Mouse (Mus musculus) right cerebral cortex, postnatal 25 days (tissue): ENCODE data around the gene Fgfr2.

Experiments used
- DNase-seq: peaks from one replicate; pipeline ENCODE4 v3.0.0; 2022

Fgfr2 gene

DNA sequence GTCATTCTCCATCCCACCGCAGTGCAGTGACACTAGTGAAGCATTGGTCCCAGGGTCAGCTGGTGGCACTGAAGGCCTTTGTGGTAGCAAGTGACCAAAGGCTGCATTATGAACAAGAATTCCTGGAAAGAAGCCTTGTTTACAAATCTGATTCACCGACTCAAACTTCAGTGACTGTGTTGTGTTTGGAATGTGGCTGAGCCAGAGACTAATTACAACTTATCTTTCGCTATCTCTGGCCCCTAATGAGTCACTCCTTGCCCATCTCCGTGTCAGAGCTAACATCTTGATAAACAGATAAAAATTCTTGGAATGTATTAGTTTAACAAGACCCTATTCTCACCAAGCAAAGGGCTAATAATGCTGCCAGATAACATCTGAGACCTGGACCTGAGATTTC, 778.5 kb downstream of the Fgfr2 start:
- DNase-seq, result no peak

DNA sequence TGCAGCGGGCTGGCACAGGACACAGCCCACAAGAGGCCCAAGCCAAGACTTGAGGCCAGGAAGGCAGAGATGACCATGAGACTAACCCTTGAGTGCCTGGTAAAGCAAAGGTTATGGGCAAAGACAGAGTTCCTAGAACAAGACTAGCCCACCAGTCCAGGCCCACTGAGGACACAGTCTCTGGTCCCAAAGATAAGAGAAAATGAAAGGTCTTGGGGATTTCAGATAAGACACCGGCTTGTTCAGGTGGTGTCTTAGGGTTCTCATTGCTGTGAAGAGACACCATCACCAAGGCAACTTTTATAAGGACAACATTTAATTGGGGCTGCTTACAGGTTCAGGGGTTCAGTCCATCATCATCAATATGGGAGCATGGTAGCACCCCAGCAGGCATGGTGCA, 779.2 kb downstream of the Fgfr2 start:
- no peak for DNase-seq

DNA sequence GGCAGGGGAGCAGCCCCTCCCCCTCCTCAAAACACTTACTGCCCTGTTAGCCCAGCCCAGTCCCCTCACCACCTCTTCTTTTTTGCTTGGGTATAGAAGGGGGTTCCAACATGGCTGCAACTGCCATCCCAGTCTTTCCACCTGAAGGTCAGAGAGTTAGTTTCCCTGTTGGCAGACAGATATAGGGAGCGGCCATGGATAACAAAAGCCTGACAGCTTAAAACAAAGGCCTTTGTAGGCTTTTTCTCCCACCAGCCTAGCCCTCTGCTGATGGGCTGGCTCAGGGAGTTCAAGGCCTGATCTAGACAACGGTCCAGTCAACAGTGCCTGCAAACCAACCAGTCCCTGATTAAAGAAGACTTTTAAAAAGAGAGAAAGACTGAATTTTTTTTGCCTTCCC, 780.0 kb downstream of the Fgfr2 start:
- DNase-seq, result no peak

DNA sequence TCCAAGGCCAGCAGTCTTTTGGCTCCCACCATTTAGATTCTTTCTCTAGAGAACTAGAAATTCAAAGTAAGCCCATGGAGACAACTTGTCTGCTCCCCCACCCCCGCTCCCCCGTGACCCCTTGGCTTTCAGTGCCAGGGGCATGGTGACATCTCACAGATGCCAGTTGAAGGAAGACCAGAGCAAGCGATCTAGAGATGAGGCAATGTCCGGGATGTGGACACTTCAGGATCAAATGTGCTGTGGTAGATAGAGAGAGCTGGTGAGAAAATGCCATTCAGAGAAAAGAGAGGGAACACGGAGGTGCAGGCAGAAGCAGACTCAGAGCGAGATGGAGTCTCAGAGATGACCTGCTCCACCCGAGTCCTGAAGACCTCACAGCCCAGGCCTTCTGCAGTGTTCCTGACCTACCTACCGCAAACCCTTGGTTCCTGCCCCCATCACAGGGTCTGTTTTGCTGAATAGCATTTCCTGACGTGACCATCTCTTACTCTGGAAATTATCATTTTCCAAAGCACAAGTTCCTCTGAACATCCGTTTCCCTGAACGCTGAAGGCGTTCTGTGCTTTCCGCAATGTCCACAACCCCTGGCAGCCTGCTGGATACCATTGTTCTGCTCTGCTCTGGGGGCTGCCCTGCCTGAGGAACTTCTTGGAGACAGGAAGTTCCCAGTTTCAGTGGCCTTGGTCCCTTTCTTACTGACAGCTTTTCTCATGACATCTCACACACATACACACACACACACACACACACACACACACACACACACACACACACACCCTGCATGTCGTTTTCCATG, 783.9 kb downstream of the Fgfr2 start:
- DNase-seq, result no peak

DNA sequence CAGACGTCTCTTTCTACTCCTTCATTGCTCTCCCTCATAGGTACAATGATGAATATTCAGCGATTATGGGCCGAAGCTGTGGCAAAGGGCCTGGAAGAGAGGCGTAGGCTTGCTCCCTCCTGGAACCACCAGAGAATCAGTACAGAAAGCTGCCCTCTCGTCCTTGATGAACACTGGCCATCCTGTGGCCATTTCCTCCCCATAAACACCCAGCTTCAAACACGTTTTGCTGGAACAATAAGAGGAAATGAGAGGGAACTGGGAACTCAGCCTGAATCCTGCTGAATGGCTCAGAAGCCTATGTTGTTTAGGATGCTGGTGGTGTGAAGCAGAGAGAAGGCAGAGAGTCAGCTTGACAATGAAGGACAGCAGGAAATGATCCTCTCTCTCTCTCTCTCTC, 784.8 kb downstream of the Fgfr2 start:
- no peak for DNase-seq

DNA sequence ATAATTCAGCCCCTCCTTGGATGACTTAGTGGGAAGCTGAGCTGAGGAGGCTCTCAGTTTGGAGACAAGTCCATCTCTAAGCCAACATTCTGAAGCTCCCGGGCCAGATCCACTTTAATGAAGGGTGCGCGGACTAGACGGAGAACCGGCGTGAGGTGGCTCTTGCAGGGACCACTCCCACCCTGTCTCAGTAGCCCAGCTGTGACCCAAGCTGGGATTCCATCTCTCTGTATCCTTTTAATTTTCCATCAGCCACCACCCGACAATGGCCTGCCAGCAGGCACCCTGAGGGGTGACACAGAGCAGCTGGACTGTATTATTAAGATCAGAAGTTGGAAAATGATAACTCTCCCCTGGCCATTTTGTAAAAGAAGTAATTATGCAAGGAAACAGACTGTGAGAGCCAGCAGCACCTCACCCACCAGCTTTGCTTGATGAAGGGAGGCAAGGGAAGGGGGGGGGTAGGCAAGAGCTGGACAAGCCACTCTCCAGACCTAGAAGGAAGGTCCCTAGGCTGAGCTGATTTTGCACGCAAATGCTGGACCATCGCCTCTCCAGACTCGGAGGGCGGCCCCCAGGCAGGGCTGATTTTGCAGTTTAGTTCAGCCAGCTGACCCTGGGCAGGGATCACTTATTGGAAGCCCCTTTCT, 785.8 kb downstream of the Fgfr2 start:
- no peak for DNase-seq

DNA sequence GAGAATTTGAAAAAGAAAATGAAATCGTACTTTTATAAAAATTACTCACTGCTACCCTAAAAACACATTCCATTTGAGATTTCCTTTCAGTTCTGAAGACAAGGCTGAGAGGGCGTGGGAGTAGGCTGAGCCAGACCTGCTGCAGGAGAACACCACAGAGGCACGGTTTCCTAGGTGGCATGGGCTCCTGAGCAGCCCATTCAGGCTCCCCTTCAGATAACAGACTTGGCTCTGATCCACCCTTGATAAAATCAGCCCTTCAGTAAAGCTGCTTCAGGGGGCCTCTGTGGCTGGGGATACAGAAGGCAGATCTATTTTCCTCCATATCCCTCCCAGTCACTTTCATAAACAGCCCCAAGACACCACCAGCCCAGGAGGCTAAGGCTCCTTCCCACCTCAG, 786.4 kb downstream of the Fgfr2 start:
- DNase-seq, result peak; percentile 28

DNA sequence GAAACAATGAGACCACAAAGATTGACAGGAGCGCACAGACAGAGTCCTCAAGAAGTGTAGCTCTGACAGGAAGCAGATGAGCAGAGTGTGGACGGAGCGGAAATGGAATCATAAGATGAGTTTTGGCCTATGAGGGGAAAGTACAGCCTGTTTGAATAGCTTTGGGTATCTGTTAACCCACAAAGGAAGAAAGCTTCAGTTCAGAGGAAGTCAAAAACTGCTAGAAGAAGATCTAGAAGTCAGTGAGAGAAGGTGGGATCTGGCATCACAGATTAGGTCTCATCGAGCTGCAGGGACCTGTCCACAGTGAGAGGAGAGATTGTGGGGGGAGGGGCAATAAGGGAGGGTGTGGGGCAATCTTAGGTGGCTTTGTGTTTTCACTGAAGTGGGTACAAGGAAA, 787.8 kb downstream of the Fgfr2 start:
- no peak for DNase-seq

DNA sequence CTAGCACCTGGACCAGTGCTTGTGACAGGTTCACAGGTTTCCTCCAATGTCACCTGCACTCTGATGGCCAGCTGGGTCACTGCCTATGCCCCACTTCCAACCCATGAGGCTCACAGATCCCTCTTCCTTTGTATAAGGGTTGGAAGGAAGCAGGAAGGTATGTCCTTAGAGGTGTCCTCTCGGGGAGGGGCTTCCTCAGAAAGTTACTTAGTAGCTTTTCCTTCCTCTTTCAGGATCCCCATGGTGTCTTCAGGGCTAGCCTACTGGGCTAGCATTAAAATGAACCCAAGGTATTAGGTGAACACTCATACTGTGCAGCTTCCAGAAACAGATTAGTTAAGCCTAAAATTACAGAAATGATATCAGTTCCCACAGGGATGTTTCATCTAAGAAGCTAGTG, 790.1 kb downstream of the Fgfr2 start:
- DNase-seq, result no peak

DNA sequence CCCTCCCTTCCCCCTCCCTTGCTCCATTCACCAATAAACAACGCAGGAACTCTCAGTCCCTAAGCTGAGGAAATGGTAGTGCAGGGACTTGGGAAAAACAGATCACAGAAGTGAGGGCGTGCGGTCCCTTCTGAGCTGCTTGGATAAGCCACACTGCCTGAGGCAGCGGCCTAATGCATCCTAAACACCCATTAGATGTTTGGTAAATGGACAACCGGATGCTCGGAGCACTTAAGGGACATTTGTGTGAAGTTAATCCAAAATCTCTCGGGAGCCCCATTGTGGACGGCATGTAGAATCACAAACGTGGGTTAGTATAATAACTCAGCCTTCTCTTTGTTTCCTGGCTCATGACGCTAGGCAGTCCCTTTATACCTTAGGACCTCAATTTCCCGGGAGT, 791.0 kb downstream of the Fgfr2 start:
- DNase-seq, result no peak

DNA sequence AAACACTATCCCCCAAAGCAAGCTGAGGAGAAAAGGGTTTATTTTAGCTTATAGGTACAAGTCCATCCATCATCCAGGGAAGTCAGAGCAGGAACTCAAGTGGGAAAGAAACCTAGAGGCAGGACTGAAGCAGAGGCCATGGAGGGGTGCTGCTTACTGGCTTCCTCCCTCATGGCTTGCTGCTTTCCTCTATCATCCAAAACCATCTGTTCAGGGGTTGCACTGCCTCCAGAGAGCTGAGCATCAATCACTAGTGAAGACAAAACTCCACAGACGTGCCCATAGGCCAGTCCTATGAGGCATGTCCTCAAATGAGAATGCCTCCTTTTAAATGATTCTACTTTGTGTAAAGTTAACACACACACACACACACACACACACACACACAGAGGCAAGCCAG, 793.0 kb downstream of the Fgfr2 start:
- DNase-seq, result no peak

DNA sequence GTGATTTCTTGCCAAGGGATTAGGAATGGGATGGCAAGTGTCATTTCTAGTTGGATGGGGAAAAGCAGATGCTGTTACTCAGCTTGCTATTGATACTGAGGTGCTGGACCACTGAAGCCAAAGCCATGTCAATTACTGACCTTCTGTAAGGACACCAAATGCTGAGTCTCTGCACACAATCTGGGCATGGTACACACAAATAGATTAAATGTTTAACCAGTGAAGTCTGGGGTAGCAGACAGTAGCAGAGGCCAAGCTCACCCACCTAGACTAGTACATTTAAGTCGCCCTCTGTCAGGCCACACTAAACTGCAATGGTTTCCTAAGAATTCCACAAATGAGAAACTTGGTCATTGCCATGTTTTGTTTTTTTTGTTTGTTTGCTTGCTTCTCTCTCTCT, 794.5 kb downstream of the Fgfr2 start:
- no peak for DNase-seq

DNA sequence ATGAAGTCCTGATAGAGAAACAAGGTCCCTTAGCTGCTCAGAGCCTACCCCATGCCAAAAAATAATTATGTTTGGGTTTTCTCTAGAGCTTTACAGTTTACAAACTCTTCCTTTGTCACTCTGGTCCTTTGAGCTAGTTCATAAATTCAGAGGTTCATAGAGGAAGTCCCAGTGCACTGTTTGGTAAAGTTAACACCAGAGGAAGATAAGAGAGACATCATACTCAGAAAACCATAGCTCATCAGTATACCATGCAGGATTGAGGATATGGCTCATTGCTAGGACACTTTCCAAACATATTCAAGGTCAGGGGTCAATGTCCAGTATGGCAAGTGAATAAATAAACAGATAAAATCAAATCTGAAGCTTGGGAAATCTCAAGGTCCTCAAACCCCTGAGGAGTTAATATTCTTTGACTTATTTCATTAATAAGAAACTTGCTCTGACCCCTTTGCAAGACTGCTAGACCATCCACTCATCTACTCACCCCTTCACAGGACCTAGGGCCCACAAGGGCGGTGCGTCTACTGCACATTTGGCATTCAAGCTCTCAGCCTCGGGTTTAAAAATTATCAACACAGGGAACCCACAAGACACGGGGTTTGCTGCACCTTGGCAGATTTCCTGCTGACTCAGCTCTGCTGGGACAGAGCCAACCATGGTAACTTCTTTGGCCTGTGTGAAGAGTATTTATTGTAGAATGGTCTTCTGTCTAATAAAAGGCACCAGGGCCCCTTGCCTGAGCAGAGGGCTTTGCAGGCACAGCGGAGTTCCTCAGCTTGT, 797.4 kb downstream of the Fgfr2 start:
- DNase-seq, result no peak

DNA sequence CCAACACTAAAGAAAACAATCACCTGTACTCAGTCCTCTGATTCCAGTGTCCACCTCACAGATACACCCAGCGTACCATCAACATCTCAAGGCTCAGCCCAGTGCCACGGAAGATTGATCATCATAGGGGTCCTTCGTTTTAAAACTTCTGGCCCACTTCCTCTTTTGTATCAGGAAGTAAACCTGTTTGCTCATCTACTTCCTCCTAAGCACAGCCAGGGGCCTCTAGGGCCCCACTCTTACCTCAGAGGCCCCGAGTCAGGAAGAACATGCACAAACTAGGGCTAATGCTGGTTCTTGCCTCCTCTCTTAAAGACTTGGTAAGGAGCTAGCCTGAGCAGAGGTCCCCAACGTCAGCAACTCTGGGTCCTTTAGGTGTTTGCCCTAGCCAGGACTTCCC, 799.7 kb downstream of the Fgfr2 start:
- no peak for DNase-seq

DNA sequence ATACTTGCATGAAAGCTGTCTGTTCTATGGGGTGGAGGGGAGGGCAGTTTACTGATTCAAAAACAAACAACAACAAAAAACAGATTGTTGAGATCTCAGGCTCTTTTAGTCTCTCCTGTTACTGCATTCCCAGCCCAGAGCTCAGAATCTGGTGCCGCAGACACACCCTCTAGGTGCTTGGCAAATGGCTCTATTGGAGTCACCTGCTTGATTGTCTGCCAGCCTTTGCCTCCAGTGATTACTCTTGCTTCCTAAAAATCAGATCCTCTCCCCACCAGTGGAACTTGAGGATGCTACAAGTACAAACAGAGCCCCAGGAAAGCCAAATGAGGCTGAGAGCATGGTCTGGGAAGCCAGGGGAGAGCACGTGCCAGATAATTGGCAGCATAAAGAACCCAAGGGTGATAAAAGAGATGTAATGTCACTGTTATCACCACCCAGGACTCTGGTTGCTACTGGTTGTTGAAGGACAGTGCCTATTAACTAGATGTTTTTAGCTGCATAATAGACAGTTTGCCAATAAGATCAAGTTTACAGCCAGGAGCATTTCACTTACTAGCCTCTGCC, 801.7 kb downstream of the Fgfr2 start:
- no peak for DNase-seq

DNA sequence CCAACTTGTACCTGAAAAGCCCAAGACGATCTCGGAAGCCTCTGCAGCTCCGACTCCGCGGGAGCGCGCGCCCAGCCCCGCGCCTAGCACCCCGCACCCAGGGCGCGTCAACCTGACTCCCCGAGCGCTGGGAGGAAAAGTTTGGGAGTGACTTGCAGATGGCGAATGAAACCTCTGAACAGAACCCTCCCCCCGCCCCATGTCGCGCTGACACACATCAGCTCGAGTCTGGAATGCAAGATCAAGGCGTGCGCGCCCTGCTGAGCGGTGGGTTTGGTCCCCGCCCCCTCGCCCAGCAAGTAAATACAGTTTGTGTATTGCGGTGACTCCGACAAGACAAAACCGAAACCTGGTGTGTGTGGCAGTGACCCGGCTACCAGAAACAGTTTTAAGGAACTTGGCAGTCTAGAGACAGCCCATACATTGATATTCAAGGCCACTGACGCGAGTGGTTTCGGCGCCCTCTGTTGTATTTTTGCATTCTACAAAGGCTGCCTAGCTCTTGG, 806.1 kb downstream of the Fgfr2 start, which contains the start of gene Chst15:
Gene Chst15, minus strand, starts transcription at position 193 of the 506 bp plus-strand sequence.
- DNase-seq, result peak; percentile 68

DNA sequence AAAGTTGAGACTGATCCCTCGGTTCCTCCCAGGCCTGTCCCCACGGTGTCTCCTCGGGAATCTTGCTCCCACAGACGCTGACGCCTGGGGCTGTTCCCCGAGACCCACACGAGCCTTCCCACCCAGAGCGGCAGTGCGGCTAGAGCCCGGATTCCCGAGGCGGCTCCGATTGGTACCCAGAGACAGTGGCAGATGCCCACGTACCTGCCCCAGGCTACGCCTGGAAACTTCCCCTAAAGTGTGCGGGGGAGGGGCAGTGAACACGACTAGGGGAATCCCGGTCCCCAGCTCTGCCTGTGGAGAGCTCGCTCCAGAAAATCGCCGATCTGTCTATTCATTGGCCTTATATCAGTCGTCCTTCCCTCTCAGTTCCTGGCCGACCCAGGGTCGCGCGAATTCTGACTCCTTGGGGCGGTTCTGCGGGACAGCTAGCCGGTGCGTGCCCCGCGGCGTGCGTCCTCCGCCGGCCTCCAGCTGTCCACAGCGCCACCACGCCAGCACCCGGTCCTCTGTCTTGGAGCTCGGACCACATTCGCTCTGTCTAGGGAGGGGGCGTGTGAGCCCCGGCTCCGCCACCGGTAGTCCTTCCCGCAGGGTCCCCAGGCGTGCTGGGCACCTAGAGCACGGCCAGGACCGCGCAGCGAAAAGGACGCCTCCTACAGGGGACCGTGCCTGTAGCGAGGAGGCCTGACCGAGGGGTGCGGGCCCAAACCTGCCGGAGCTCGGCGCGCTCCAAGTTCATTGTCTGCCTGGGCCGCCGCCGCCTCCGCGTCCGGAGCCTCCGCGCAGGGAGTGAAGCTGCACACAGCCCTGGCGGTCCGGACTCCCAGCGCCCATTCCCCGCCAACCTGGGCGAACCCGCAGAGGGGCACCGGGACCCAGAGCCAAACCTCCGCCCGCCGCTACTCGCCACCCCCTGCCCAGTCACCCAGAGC, 806.8 kb downstream of the Fgfr2 start:
- DNase-seq, result peak; percentile 72

DNA sequence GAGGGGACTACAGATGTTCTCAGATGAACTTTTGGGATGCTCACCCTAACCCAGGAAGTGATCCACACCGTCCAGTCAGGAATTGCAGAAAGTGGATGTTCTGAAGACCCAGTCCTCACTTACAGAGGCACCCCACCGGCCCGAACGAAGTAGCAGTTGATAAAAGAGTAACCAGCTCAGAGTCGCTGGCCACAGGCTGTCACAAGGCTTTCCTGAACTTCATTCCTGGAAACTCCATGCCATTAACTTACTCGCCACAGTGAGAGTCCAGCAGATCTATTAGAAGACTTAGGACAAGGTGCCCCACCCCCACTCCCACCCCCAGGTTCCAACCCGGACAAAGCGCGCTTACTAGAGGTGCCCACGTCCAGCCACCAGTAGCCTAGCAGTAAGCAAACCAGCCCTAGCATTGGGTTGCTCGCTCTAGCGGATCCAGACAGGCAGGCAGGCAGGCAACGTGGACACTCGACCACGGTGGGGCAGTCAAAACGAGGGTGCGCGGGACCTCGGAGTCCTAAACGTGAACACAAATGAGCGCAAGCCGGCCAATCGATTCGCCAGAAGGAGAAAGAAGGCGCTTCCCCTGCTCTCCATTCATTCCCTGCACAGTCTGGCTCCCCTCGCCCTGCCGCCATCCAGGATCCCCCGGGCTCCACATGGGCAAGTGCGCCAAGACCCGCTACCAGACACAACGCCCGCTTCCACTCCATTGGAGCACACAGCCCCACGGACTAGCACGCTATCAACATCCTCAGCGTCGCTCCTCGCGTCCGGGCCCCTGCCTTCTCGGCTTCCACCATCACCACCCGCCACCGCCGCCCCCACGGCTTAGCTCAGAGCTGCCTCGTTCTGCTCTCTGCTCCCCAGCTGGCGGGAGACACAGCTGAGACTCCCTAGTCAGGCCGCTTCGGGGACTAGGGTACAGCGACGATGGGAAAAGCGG, 807.7 kb downstream of the Fgfr2 start:
- DNase-seq, result peak; percentile 72

DNA sequence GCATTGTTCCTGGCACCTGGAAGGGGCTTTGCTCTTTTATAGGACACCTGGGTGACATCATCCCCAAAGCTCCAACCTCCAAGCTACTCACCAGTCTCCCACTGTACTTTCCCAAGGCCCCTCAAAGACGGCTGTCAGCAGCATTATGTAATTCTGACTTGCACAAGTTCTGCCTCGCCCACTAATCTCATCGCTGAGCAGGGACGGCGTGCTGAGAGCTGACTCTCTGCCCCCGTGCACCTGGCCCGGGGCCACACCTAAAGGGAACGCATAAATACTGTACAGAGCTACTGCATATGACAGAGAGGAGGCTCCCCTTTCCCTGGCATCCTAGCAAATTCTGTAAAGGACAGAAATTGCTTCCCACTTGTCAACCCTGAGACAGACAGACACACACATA, 810.8 kb downstream of the Fgfr2 start:
- peak; percentile 63 for DNase-seq

DNA sequence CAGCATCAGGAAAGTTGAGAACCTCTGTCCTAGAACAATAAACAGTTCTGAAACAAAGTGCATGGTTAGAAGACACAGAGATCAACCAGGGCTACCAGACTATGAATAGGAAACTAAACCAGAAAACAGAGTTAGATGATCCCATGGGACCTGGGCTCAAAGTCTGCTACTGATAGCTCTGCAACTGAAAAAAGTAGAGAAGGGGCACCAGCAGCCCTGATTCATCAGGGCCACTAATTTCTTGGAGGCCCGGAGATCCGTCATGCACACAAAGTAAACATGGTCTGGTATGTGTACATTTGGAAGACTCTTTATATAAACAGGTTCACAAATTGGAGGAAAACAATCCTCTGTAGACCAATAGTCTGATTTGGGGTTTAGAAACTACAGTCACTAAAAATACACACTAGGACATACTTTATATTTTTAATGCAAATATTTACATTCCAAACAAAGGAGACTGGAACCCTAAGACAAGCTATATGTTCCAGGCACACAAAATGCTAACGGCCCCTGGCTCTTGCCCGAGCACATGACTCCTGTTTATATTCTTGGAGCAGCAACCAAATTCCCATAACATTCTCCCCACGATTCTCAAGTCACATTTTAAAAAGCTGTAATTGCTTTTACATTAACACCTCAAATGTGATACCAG, 814.5 kb downstream of the Fgfr2 start:
- no peak for DNase-seq
